Mouse (Mus musculus): ENCODE results near the gene Arid4a.

DNA sequence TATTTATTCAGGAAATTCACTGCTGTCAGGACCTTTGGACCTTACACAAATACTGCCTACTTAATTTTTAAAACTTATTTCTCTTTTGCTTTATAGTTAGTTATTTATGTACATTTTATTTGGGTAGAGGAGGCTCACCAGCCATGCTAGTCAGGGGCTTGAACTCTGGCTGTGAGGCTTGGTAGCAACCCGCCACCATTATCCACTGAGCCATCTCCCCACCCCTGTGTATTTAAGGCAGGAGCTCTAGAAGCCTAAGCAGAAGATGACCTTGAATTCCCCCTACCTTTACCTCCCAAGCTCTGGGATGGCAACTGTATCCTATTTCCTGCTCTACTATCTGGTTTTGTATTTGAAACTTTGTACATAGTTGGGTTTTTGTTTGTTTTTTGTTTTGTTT lies 37.7 kb downstream of the Arid4a start:
- TF ChIP-seq CTCF (IDR thresholded peaks at IDR 0.05; ENCODE audit: low read depth) = no peak
- no peak for TF ChIP-seq EP300 (optimal IDR thresholded peaks at IDR 0.05)

Measured in stomach, postnatal 0 days (tissue).